Mouse (Mus musculus): ENCODE measurements around the gene Oat.

Gene Oat

GRCm38 (mm10) chr7:132540597-132540996, 35.6 kb downstream of the Oat start:
- DNase-seq = no peak

GRCm38 (mm10) chr7:132529206-132529605, 47.0 kb downstream of the Oat start:
- no peak for DNase-seq

GRCm38 (mm10) chr7:132513419-132513982, 62.7 kb downstream of the Oat start:
- no peak for DNase-seq

- no peak for DNase-seq
These were observed 67.1 kb downstream of the Oat start for GRCm38 (mm10) chr7:132509110-132509509.

All from thymus, postnatal 25 days (tissue).